Mouse (Mus musculus) brown adipose tissue, adult 24 weeks (tissue): Measurements from ENCODE around the gene Tnfrsf8. TPM values are rescaled to one million over a fixed set of nuclear protein-coding genes. Genes with fewer than 3 reads are reported as not detected.
"Not testable (repeated sequence)": the region's sequence is repeated elsewhere in the genome, so short reads cannot be mapped to it uniquely, and the experiment has no call there.

Experiments
- H3K27ac ChIP-seq: fragments of 200-500 bp; replicated peaks from 2 replicates; pipeline ENCODE4 v1.5.1; 2012; ENCODE audit warnings: low read depth, mild to moderate bottlenecking, low read length
- H3K4me1 ChIP-seq: fragments of 200-500 bp; 2 replicates; pipeline ENCODE4 v1.6.1; 2012; ENCODE audit warnings: low read length, mixed read lengths; ENCODE audit not compliant: control insufficient read depth, insufficient read depth, insufficient read length
- H3K4me3 ChIP-seq: fragments of 200-500 bp; 2 replicates; pipeline ENCODE4 v1.5.1; 2012; ENCODE audit warnings: low read depth, mild to moderate bottlenecking, low read length, moderate library complexity; ENCODE audit not compliant: insufficient read depth
- polyA plus RNA-seq: library from polyadenylated mRNA; stranded (reverse); fragments of >200 nt; gene quantifications from 2 replicates; pipeline ENCODE4 v1.2.4, GENCODE M21; 2012; ENCODE audit not compliant: missing spikeins, insufficient read depth, insufficient read length

Tnfrsf8 gene
- polyA plus RNA-seq, 1 experiment = not detected

GRCm38 (mm10) chr4:145320624-145321023 is 5.7 kb upstream of the Tnfrsf8 start:
- Histone ChIP-seq H3K4me1 (no peaks in the 10 kb centered on the region), H3K4me3 (no peak overlapping the region), H3K27ac (no peak overlapping the region)

- no peak overlapping the region for H3K27ac ChIP-seq
- no peak overlapping the region for H3K4me3 ChIP-seq
- no peaks in the 10 kb centered on the region for H3K4me1 ChIP-seq
Observed at GRCm38 (mm10) chr4:145319274-145320226, 4.6 kb upstream of the Tnfrsf8 start.

GRCm38 (mm10) chr4:145316708-145317107 is 1.7 kb upstream of the Tnfrsf8 start:
- Histone ChIP-seq H3K4me3 (no peak overlapping the region), H3K27ac (no peak overlapping the region), H3K4me1 (no peaks in the 10 kb centered on the region)

GRCm38 (mm10) chr4:145313966-145314365 is 998 bp downstream of the Tnfrsf8 start:
- Histone ChIP-seq H3K27ac (no peak overlapping the region), H3K4me3 (no peak overlapping the region), H3K4me1 (no peaks in the 10 kb centered on the region)

- Histone ChIP-seq H3K4me3 (no peak overlapping the region), H3K4me1 (no peaks in the 10 kb centered on the region), H3K27ac (no peak overlapping the region)
Observed at GRCm38 (mm10) chr4:145313256-145313655, 1.7 kb downstream of the Tnfrsf8 start.

GRCm38 (mm10) chr4:145312530-145312929 is 2.4 kb downstream of the Tnfrsf8 start:
- Histone ChIP-seq H3K4me1 (no peaks in the 10 kb centered on the region), H3K4me3 (no peak overlapping the region), H3K27ac (no peak overlapping the region)

GRCm38 (mm10) chr4:145310859-145311258 is 4.1 kb downstream of the Tnfrsf8 start:
- H3K4me3 ChIP-seq = no peak overlapping the region
- H3K27ac ChIP-seq = no peak overlapping the region
- H3K4me1 ChIP-seq = no peaks in the 10 kb centered on the region

GRCm38 (mm10) chr4:145306422-145306821 is 8.5 kb downstream of the Tnfrsf8 start:
- no peak overlapping the region for H3K27ac ChIP-seq
- no peak overlapping the region for H3K4me3 ChIP-seq
- peaks cover 2% of the 10 kb centered on the region; the same call in 1 of the 2 replicates for H3K4me1 ChIP-seq

- H3K4me3 ChIP-seq, H3K27ac ChIP-seq, H3K4me1 ChIP-seq: not testable (repeated sequence)
Observed at GRCm38 (mm10) chr4:145305661-145306362, 9.2 kb downstream of the Tnfrsf8 start.

GRCm38 (mm10) chr4:145304109-145304508 is 10.9 kb downstream of the Tnfrsf8 start:
- Histone ChIP-seq H3K4me3 (no peak overlapping the region), H3K4me1 (peaks cover 5% of the 10 kb centered on the region; the same call in 1 of the 2 replicates), H3K27ac (no peak overlapping the region)

- Histone ChIP-seq H3K4me3 (no peak overlapping the region), H3K27ac (no peak overlapping the region), H3K4me1 (peaks cover 5% of the 10 kb centered on the region; the same call in 1 of the 2 replicates)
Observed at GRCm38 (mm10) chr4:145302106-145302505, 12.9 kb downstream of the Tnfrsf8 start.

- Histone ChIP-seq H3K4me1 (peaks cover 5% of the 10 kb centered on the region; the same call in 1 of the 2 replicates), H3K27ac (no peak overlapping the region)
Observed at GRCm38 (mm10) chr4:145300210-145300927, 14.6 kb downstream of the Tnfrsf8 start.

GRCm38 (mm10) chr4:145299355-145299754 is 15.6 kb downstream of the Tnfrsf8 start:
- peaks cover 5% of the 10 kb centered on the region; the same call in 1 of the 2 replicates for H3K4me1 ChIP-seq
- no peak overlapping the region for H3K27ac ChIP-seq
- H3K4me3 ChIP-seq = no peak overlapping the region

More at GRCm38 (mm10) chr4:145300210-145300927, 14.6 kb downstream of the Tnfrsf8 start:
- no peak overlapping the region for H3K4me3 ChIP-seq

- Histone ChIP-seq H3K4me1 (peaks cover 5% of the 10 kb centered on the region; the same call in 1 of the 2 replicates), H3K27ac (no peak overlapping the region)
Observed at GRCm38 (mm10) chr4:145298846-145299245, 16.1 kb downstream of the Tnfrsf8 start.

More at GRCm38 (mm10) chr4:145298846-145299245, 16.1 kb downstream of the Tnfrsf8 start:
- H3K4me3 ChIP-seq = no peak overlapping the region
